Mouse (Mus musculus): Measurements from ENCODE around the gene Nhej1. TPM values are rescaled to one million over a fixed set of nuclear protein-coding genes. Genes with fewer than 3 reads are reported as not detected.
A peak's percentile ranks its signal among the peaks of the same experiment; 100 is the strongest.

Nhej1 gene
- polyA plus RNA-seq, 1 experiment = 4.5 TPM

DNA sequence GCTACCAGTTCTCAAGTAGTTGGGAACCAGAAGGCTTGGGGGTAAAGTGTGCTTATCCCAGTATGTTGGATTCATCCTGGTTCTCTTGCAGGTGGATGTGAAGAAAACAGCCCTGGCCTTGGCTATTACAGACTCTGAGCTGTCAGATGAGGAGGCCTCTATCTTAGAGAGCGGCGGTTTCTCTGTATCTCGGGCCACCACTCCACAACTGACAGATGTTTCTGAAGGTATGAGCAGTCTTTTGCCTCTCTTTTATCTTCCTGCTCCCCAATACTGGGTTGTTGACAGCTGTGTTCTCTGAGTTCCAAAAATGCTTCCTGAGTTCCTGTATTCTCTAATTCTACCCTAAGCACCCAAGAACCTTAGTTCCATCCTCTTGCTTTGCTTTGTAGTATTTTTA is 20.6 kb upstream of the Nhej1 start:
- H3K36me3 ChIP-seq (ENCODE audit: control insufficient read depth, insufficient read depth) = peaks cover 7% of the 10 kb centered on the region
- TF ChIP-seq TCF3 (IDR thresholded peaks at IDR 0.05; ENCODE audit: insufficient read length, low read depth) (no peak), TCF12 (IDR thresholded peaks at IDR 0.05; ENCODE audit: insufficient read depth, poor library complexity, severe bottlenecking) (no peak), USF1 (IDR thresholded peaks at IDR 0.05; ENCODE audit: low read depth) (no peak), MAX (IDR thresholded peaks at IDR 0.05; ENCODE audit: low read depth) (no peak), SRF (IDR thresholded peaks at IDR 0.05; ENCODE audit: control insufficient read depth, insufficient read length, low read depth) (no peak), POLR2AphosphoS2 (IDR thresholded peaks at IDR 0.05; ENCODE audit: insufficient read length, low read depth) (no peak), POLR2A (IDR thresholded peaks at IDR 0.05; ENCODE audit: insufficient read length, low read depth) (no peak), MYOD1 (IDR thresholded peaks at IDR 0.05; ENCODE audit: control insufficient read depth in 1 of 3, insufficient read length in 2 of 3, low read depth in 2 of 3) (no peak), CEBPB (IDR thresholded peaks at IDR 0.05; ENCODE audit: insufficient read depth, poor library complexity, severe bottlenecking) (no peak)
- no peak overlapping the region for H3K4me3 ChIP-seq
- peaks cover 5% of the 10 kb centered on the region for H3K79me2 ChIP-seq (ENCODE audit: control insufficient read depth, insufficient read depth)
- no peak overlapping the region for H3K4me2 ChIP-seq (ENCODE audit: low read depth)
- no peaks in the 10 kb centered on the region for H3K27me3 ChIP-seq (ENCODE audit: control insufficient read depth, insufficient read depth, insufficient read length)
- H3ac ChIP-seq (ENCODE audit: control insufficient read depth, insufficient read length) = no peak overlapping the region

DNA sequence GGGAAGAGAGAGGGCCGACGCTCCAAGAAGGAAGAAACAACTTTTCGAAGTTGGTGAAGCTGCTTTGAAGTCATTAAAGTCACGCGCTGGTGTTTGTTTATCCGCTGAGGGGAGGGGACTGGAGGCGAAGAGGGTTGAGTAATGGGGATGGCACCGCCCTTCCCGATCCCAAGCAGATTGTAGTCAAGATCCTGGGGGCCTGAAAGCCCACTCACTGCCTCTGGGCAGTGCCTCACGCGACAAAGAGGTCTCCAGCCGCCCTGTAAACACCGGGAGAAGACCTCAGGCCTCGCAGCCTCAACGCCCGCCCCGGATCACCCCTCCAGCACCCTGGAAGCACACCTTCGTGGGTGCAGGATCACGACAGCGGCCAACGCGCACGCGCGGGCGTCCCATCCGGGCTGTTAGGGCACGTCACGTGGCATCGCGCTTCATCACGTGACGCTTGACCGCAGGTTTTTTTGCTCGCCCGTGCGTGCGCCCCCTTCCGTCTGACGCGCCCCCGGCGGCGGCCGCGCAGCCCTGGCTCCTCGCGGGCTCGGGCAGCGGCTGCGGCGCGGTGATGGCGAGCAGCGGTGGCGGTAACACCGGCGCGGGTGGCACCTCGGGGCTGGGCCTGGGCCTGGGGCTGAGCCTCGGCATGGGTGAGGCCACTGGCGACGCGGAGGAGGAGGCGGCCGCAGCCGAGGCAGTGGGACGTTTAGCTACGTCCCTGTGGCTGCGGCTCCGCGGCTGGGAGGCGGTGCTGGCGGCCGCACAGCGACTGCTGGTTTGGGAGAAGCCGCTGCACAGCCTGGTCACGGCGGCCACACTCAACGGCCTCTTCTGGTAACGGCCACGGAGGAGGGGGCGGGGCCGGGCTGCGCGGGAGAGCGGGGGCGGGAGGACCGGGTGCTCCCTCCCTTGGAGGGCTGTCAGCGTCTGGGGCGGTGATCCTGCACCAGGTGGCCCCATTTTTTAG is 17.6 kb upstream of the Nhej1 start, which contains the start of the genes Cnppd1 and Retreg2:
Gene Cnppd1, minus strand, starts transcription at position 411 of the 961 bp plus-strand sequence.
Gene Retreg2, plus strand, starts transcription at position 478 of the 961 bp plus-strand sequence.
- Histone ChIP-seq H3ac (ENCODE audit: control insufficient read depth, insufficient read length) (peak within 1 kb of the TSS; percentile 68), H3K79me2 (ENCODE audit: control insufficient read depth, insufficient read depth) (peaks cover 5% of the 10 kb centered on the region), H3K4me3 (peak within 1 kb of the TSS; percentile 75), H3K36me3 (ENCODE audit: control insufficient read depth, insufficient read depth) (peaks cover 26% of the 10 kb centered on the region), H3K27me3 (ENCODE audit: control insufficient read depth, insufficient read depth, insufficient read length) (no peaks in the 10 kb centered on the region), H3K4me2 (ENCODE audit: low read depth) (peak within 1 kb of the TSS; percentile 97)
- peak; percentile 28 for TF ChIP-seq SRF (IDR thresholded peaks at IDR 0.05; ENCODE audit: control insufficient read depth, insufficient read length, low read depth)
- no peak for TF ChIP-seq E2F4 (IDR thresholded peaks at IDR 0.05; ENCODE audit: insufficient read depth)
- TF ChIP-seq MYOD1 (IDR thresholded peaks at IDR 0.05; ENCODE audit: control insufficient read depth in 1 of 3, insufficient read length in 2 of 3, low read depth in 2 of 3) = peak in 1 of 3 experiments; percentile 50
- peak; percentile 33 for TF ChIP-seq MAX (IDR thresholded peaks at IDR 0.05; ENCODE audit: low read depth)
- peak; percentile 12 for TF ChIP-seq TCF3 (IDR thresholded peaks at IDR 0.05; ENCODE audit: insufficient read length, low read depth)
- TF ChIP-seq POLR2AphosphoS2 (IDR thresholded peaks at IDR 0.05; ENCODE audit: insufficient read length, low read depth) = peak; percentile 96
- TF ChIP-seq REST (IDR thresholded peaks at IDR 0.05; ENCODE audit: insufficient read depth, insufficient read length) = no peak
- TF ChIP-seq POLR2A (IDR thresholded peaks at IDR 0.05; ENCODE audit: insufficient read length, low read depth) = peak; percentile 85
- no peak for TF ChIP-seq CEBPB (IDR thresholded peaks at IDR 0.05; ENCODE audit: insufficient read depth, poor library complexity, severe bottlenecking)
- no peak for TF ChIP-seq TCF12 (IDR thresholded peaks at IDR 0.05; ENCODE audit: insufficient read depth, poor library complexity, severe bottlenecking)
- TF ChIP-seq MYOG (IDR thresholded peaks at IDR 0.05; ENCODE audit: control insufficient read depth in 1 of 3, insufficient read depth in 1 of 3, insufficient read length in 2 of 3, low read depth in 2 of 3) = peak in 2 of 3 experiments; percentile 2 to 61
- peak; percentile 99 for TF ChIP-seq USF1 (IDR thresholded peaks at IDR 0.05; ENCODE audit: low read depth)

DNA sequence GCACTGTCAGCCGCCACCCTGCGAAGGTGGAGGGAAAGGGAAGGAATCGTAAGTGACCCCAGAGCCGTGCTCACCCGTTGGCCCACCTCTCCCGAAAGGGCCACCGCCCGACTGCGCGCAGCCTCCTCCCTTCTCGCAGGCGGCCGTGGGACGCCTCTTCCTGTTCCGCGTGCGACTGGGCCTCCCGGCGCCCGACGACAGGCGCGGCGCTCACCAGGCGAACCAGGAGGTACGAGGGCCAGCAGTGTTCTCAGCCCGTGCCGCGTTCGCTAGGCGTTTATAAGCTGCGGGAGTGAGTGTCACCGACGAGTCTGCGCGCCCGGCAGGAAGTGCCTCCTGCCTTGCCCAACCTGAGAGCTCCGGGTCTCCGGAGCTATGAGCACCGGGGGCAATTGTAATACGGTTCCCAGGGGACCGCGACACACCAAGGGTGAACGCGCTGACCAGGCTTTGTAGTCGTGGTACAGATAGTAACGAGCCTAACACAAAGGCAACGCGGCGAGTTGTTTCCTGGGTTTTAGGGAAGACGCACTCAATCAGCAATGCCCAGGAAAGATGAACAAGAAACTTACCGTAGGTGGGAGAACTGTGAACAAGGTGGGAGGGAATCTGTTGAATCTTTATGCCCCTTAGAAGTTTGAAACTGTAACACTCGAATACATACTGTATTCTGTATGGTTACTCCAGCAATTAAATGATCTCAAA is 16.6 kb upstream of the Nhej1 start:
- Histone ChIP-seq H3K79me2 (ENCODE audit: control insufficient read depth, insufficient read depth) (peaks cover 5% of the 10 kb centered on the region), H3K4me3 (peak overlapping the region; percentile 75), H3K36me3 (ENCODE audit: control insufficient read depth, insufficient read depth) (peaks cover 22% of the 10 kb centered on the region), H3K27me3 (ENCODE audit: control insufficient read depth, insufficient read depth, insufficient read length) (no peaks in the 10 kb centered on the region), H3ac (ENCODE audit: control insufficient read depth, insufficient read length) (peak overlapping the region; percentile 68), H3K4me2 (ENCODE audit: low read depth) (peak overlapping the region; percentile 88)
- TF ChIP-seq MYOD1 (IDR thresholded peaks at IDR 0.05; ENCODE audit: control insufficient read depth in 1 of 3, insufficient read length in 2 of 3, low read depth in 2 of 3) = peak in 1 of 3 experiments; percentile 19
- peak; percentile 6 for TF ChIP-seq SRF (IDR thresholded peaks at IDR 0.05; ENCODE audit: control insufficient read depth, insufficient read length, low read depth)
- TF ChIP-seq MYOG (IDR thresholded peaks at IDR 0.05; ENCODE audit: control insufficient read depth in 1 of 3, insufficient read depth in 1 of 3, insufficient read length in 2 of 3, low read depth in 2 of 3) = peak in 1 of 3 experiments; percentile 38
- TF ChIP-seq REST (IDR thresholded peaks at IDR 0.05; ENCODE audit: insufficient read depth, insufficient read length) = no peak
- peak; percentile 76 for TF ChIP-seq POLR2AphosphoS2 (IDR thresholded peaks at IDR 0.05; ENCODE audit: insufficient read length, low read depth)
- TF ChIP-seq MAX (IDR thresholded peaks at IDR 0.05; ENCODE audit: low read depth) = no peak
- TF ChIP-seq POLR2A (IDR thresholded peaks at IDR 0.05; ENCODE audit: insufficient read length, low read depth) = peak; percentile 90

DNA sequence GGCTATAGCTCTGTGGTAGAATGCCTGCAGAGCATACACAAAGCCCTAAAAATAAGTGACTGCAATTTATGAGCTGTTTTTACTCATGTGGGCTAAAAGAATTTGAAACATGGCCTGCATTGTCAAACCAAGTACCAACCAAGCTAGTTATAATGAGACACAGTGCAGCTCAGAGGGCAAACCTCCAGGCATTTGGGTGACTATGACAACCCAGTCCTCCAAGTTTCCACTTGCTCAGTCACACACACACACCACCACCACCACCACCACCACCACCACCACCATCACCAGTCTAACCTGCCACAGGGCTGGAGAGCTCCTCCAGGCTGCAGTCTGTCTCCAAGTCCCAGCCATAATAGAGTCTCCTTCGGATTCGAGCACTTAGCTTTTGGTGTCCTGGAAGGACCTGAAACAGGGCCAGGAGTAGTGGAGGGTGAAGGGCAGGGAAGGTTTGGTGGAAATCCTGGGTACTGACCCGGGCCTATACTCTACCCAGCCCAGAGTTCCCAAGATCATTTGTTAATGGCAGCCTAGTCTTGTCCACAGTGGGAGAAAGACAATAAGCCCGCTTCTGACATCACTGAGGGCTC is 15.7 kb upstream of the Nhej1 start:
- TF ChIP-seq REST (IDR thresholded peaks at IDR 0.05; ENCODE audit: insufficient read depth, insufficient read length) (no peak), E2F4 (IDR thresholded peaks at IDR 0.05; ENCODE audit: insufficient read depth) (no peak), POLR2A (IDR thresholded peaks at IDR 0.05; ENCODE audit: insufficient read length, low read depth) (peak; percentile 23)
- peaks cover 22% of the 10 kb centered on the region for H3K36me3 ChIP-seq (ENCODE audit: control insufficient read depth, insufficient read depth)
- peaks cover 5% of the 10 kb centered on the region for H3K79me2 ChIP-seq (ENCODE audit: control insufficient read depth, insufficient read depth)
- H3K27me3 ChIP-seq (ENCODE audit: control insufficient read depth, insufficient read depth, insufficient read length) = no peaks in the 10 kb centered on the region
- H3K4me2 ChIP-seq (ENCODE audit: low read depth) = peak overlapping the region; percentile 88
- peak overlapping the region; percentile 68 for H3ac ChIP-seq (ENCODE audit: control insufficient read depth, insufficient read length)
- peak overlapping the region; percentile 75 for H3K4me3 ChIP-seq

Data from myocyte (in vitro differentiated cells).